Mouse (Mus musculus): Measurements from ENCODE around the gene Serpinb6a. TPM values are rescaled to one million over a fixed set of nuclear protein-coding genes. Genes with fewer than 3 reads are reported as not detected.
A peak's percentile ranks its signal among the peaks of the same experiment; 100 is the strongest.

Gene Serpinb6a
- 12.7 and 12.9 TPM in 2 replicates for polyA plus RNA-seq (2016; fragmentation: Nextera tagmentation; extraction: Ambion mirVana)

DNA sequence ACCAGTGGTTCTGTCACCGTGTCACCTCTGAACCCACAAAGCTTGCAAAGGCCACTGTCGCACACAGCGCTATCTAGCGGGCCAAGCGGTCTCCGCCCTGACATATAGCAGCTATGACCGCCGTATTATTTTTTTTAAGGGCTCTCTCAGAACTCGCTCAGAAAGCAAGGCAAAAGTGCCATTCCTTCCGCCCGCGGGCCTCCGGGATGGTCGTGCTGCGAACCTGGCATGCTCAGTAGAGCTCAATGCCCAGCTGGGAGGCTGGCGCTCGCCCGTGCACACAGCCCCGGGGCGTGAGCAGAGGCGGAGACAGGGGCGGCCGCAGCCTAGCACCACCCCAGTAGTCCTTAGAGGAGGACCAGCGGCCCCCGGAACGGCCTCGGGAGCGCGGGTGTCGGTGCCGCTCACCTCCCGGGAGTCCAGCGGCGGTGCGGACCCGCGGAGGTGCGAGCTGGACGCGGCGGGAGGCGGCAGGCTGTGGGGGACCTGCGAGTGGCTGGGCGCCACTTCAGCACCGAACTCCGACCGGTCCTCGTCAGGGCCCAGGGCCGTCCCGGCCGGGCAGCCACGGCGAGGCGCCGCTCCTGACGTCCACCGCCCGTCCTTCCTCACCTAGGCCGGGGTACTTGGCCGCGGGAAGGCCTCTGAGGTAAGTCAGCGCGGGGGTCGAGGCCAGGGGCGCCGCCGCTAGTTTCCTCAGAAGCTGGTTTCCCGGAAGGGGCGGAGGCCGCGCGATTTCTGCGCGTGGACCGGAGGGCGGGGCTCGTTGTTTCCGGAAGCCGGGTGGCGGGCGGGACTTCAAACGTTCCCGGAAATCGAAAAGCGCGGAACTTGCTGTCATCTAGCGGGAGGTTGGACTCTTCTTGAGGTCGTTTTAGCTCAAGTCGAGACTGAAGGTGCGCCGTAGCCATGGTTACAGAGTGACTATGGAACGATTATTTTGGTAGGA is at the start of gene Serpinb6a, which contains the start of gene Ripk1:
Gene Serpinb6a (minus strand): TSS at position 737 of the 949 bp plus-strand sequence.
Gene Ripk1 (plus strand): TSS at position 306 of the 949 bp plus-strand sequence.
- Histone ChIP-seq H3K27ac (peak within 1 kb of the TSS; percentile 90), H3K4me2 (peak within 1 kb of the TSS; percentile 92), H3K27me3 (replicated peaks) (no peaks in the 10 kb centered on the region), H3K9ac (peak within 1 kb of the TSS; percentile 89), H3K9me3 (replicated peaks) (no peaks in the 10 kb centered on the region), H3K36me3 (peaks cover 3% of the 10 kb centered on the region; the same call in 1 of the 2 replicates), H3K4me3 (peak within 1 kb of the TSS; percentile 92), H3K4me1 (peaks cover 41% of the 10 kb centered on the region)
- under 1% methylated on average over 92 of the region's 92 CpGs for WGBS (ENCODE audit: insufficient replicate concordance)
- ATAC-seq: peak; percentile 99

DNA sequence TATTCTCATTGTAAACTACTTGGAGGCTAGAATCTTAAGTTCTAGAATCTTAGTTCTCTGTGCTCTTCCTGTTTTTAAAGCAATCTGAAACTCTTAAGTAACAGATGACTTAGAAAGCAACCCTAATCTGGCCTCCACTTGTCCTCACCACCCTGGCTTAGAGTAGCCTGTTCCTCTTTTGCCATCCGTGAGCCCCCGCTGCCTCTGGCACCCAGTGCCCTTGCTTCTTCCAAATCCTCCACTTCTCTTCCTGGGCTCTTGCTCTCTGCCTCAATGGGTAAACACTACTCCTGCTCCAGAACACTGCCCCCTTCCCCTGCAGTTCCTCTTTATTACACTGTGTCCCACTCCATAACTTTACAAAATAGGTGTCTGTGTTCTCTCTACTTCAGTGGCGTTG is 49.1 kb upstream of the Serpinb6a start:
- WGBS (ENCODE audit: insufficient replicate concordance): 57% methylated on average over 3 of the region's 3 CpGs

DNA sequence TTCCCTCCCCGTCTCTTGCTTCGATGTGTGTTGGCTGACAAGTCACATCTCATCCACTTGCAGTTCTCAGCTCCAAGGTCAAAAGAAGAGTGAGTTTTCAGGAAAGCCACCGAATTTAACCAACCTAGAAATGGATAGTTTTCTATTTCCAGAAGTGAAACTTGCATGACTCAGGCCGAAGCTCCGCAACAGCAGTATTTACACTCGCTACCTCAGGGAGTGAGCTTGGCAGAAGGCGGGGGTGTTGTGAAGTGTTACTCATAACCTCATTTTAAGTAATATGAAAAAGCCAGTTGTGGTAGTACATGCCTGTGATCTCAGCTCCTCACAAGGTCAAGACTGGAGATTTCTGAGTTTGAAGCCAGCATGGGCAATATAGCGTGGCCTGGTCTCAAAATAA is 47.9 kb upstream of the Serpinb6a start:
- no peak overlapping the region for H3K4me3 ChIP-seq
- WGBS (ENCODE audit: insufficient replicate concordance): 79% methylated on average over 8 of the region's 8 CpGs
- no peak overlapping the region for H3K4me2 ChIP-seq
- H3K27ac ChIP-seq: no peak overlapping the region
- H3K4me1 ChIP-seq: no peaks in the 10 kb centered on the region
- no peak overlapping the region for H3K9ac ChIP-seq
- H3K27me3 ChIP-seq (replicated peaks): no peaks in the 10 kb centered on the region
- H3K36me3 ChIP-seq: peaks cover 13% of the 10 kb centered on the region
- no peaks in the 10 kb centered on the region for H3K9me3 ChIP-seq (replicated peaks)
- ATAC-seq: no peak

More for the DNA sequence above, 49.1 kb upstream of the Serpinb6a start:
- no peak for ATAC-seq
- no peak overlapping the region; the same call in 1 of the 2 replicates for H3K9ac ChIP-seq
- H3K4me1 ChIP-seq: no peaks in the 10 kb centered on the region
- H3K4me2 ChIP-seq: no peak overlapping the region
- H3K27me3 ChIP-seq (replicated peaks): no peaks in the 10 kb centered on the region
- H3K27ac ChIP-seq: no peak overlapping the region
- no peaks in the 10 kb centered on the region for H3K9me3 ChIP-seq (replicated peaks)
- peaks cover 19% of the 10 kb centered on the region for H3K36me3 ChIP-seq
- no peak overlapping the region for H3K4me3 ChIP-seq

DNA sequence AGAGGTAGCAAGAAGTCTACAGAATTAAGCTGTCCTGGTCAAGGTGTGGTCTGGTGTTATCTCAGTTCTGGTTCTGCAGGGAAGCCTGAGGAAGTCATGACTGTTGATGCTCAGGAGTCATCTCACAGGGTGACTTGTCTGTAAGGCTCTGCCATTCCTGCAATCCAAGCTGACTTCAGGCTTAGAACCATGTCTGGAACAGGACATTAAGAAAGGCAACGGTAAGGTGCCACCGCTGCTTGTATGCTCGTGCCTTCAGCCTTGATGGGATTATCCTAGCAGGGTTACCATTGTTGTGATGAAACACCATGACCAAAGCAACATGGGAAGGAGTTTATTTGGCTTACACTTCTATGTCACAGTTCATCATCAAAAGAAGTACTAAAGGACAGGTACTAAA is 44.9 kb upstream of the Serpinb6a start:
- Histone ChIP-seq H3K27me3 (replicated peaks) (no peaks in the 10 kb centered on the region), H3K4me2 (no peak overlapping the region), H3K9ac (no peak overlapping the region), H3K27ac (no peak overlapping the region), H3K9me3 (replicated peaks) (no peaks in the 10 kb centered on the region), H3K36me3 (peaks cover 12% of the 10 kb centered on the region), H3K4me1 (peaks cover 8% of the 10 kb centered on the region; the same call in 1 of the 2 replicates), H3K4me3 (no peak overlapping the region)
- 86% methylated on average over 3 of the region's 3 CpGs for WGBS (ENCODE audit: insufficient replicate concordance)
- ATAC-seq: no peak

DNA sequence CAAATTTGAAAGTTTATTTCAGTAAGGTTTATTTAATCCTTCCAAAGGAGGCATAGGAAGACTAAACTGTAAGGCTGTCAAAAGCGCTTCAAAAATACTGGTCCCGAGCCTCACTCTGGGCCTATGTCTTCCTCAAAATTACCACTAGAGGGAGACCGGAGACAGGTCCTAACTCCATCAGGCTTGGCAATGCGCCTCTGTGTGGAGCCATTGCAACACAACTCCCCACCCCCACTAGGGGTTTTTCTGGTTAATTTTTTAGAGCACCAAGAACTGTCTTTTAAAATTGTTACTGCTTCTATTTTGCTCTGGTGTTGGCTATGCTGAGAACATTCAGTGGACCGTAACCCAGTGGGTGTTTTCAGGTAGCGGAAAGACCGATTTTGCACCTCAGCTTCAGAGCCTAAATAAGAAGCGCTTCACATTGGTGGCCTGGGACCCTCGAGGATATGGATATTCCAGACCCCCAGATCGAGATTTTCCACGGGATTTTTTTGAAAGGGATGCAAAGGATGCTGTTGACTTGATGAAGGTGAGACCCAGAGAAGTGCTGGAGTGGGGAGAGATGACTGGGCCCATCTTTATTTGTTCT is 43.9 kb upstream of the Serpinb6a start:
- Histone ChIP-seq H3K4me1 (peaks cover 8% of the 10 kb centered on the region; the same call in 1 of the 2 replicates), H3K4me2 (no peak overlapping the region), H3K9me3 (replicated peaks) (no peaks in the 10 kb centered on the region), H3K27ac (no peak overlapping the region), H3K36me3 (peaks cover 12% of the 10 kb centered on the region), H3K9ac (no peak overlapping the region), H3K27me3 (replicated peaks) (no peaks in the 10 kb centered on the region), H3K4me3 (no peak overlapping the region)
- 40% methylated on average over 11 of the region's 11 CpGs for WGBS (ENCODE audit: insufficient replicate concordance)
- ATAC-seq: peak; percentile 73

DNA sequence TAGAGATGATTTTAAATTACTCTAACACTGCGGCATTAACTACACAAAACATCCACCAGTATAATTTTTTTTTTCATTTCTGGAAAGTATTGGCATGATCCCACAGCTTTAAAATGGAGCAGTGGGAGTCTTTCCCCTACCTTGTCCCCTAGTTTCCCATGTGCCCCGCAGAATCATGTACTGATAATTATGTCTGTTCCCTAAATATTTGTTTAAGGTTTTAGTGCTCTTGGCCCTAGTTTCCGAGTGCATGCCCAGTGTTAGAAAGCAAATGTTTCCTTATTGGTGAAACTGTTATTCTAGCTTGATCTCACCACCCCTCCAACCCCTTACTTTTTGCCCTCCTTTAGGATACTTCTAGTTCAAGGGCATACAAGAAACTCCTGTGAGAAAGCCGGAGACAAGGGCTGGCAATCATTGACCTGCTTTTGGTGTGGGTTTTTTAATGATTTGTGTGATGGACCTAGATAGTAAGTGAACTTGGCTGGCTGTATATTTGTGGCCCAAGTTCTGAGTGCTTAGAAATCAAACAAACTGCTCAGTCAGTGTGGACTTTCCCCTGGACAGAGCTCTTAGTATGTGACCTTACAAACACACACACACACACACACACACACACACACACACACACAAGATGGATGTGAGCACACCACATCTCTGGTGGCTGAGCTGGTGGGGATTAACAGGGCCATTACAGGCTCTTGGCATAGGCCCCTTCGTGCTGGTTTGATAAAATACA is 43.1 kb upstream of the Serpinb6a start:
- WGBS (ENCODE audit: insufficient replicate concordance): 54% methylated on average over 5 of the region's 5 CpGs
- peak overlapping the region; percentile 13; the same call in 1 of the 2 replicates for H3K27ac ChIP-seq
- peak; percentile 54 for ATAC-seq

DNA sequence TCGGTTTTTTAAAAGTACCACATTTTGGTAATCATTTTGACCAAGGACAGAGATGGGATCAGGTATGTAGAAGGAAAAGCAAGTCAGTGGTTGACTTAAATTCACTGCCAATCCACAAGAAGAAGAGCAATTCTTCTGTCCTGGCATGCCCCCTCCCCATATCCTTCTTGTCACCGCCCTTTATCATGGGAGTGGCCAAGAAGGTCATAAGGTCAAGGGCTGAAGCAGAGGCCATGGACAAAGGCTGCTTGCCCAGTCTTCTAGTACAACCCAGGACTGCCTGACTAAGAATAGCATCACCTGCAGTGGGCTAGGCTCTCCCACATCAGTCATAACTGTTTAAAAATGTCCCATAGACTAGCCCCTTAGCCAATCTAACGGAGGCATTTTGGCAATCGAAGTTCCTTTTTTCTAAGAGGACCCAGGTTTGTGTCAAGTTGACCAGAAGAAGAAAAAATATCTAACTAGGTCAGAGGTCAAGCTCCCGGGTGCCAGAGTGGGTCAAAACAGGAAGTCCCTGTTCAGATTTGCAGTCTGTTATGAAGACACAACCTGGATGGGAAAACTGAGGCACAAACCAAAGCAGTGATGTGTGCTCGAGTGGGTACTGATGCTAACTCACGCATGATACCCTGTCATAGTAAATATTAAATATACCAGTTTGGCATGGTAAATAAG is 41.3 kb upstream of the Serpinb6a start:
- no peak overlapping the region for H3K27ac ChIP-seq
- WGBS (ENCODE audit: insufficient replicate concordance): 51% methylated on average over 7 of the region's 7 CpGs
- no peak overlapping the region for H3K4me3 ChIP-seq
- peaks cover 7% of the 10 kb centered on the region for H3K36me3 ChIP-seq
- ATAC-seq: no peak
- peaks cover 11% of the 10 kb centered on the region for H3K4me1 ChIP-seq
- no peak overlapping the region for H3K9ac ChIP-seq
- H3K4me2 ChIP-seq: no peak overlapping the region
- H3K27me3 ChIP-seq (replicated peaks): no peaks in the 10 kb centered on the region
- no peaks in the 10 kb centered on the region for H3K9me3 ChIP-seq (replicated peaks)

More for the DNA sequence above, 43.1 kb upstream of the Serpinb6a start:
- peaks cover 12% of the 10 kb centered on the region for H3K36me3 ChIP-seq
- H3K4me2 ChIP-seq: no peak overlapping the region
- no peak overlapping the region for H3K4me3 ChIP-seq
- H3K27me3 ChIP-seq (replicated peaks): no peaks in the 10 kb centered on the region
- peaks cover 8% of the 10 kb centered on the region; the same call in 1 of the 2 replicates for H3K4me1 ChIP-seq
- no peak overlapping the region for H3K9ac ChIP-seq
- no peaks in the 10 kb centered on the region for H3K9me3 ChIP-seq (replicated peaks)

DNA sequence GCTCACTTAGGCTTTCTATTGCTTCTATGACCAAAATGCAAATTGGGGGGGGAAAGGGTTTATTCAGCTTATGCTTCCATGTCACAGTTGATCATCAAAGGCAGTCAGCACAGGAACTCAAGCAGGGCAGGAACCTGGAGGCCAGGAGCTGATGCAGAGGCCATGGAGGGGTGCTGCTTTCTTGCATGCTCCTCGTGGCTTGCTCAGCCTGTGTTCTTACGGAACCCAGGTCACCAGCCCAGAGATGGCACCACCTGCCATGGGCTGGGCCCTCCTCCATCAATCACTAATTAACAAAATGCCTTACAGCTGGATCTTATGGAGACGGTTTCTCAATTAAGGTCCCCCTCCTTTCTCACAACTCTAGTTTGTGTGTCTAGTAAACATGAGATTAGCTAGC is 37.5 kb upstream of the Serpinb6a start:
- Histone ChIP-seq H3K9me3 (replicated peaks) (no peaks in the 10 kb centered on the region), H3K4me2 (no peak overlapping the region), H3K4me3 (no peak overlapping the region), H3K27ac (no peak overlapping the region), H3K27me3 (replicated peaks) (no peaks in the 10 kb centered on the region), H3K36me3 (no peaks in the 10 kb centered on the region), H3K4me1 (peaks cover 28% of the 10 kb centered on the region), H3K9ac (no peak overlapping the region)
- ATAC-seq: no peak
- WGBS (ENCODE audit: insufficient replicate concordance): 81% methylated on average over 3 of the region's 3 CpGs

DNA sequence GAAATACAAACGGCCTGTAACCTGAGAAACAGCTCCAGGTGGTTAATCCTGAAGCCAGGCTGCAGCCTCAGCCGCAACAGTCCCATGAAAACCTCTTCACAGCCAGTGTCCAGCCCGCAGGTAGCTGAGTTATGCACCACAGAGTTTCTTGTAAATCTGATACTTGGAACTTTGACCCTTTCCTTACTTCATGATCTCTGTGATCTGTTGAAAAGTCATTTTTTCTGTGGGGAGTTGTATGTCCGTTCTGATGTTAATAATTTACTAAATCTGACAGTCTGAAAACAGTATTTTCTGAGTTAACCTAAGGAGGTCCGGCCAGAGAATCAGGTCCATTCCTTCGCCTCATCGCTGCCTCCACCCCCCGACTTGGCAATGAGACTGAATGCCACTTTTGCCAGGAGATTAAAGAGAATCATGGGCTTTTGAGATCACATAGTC is 36.3 kb upstream of the Serpinb6a start:
- Histone ChIP-seq H3K9ac (no peak overlapping the region), H3K27ac (no peak overlapping the region), H3K4me1 (peaks cover 24% of the 10 kb centered on the region), H3K36me3 (peaks cover 7% of the 10 kb centered on the region), H3K27me3 (replicated peaks) (no peaks in the 10 kb centered on the region), H3K4me2 (peak overlapping the region; percentile 82), H3K4me3 (peak overlapping the region; percentile 80; the same call in 1 of the 2 replicates), H3K9me3 (replicated peaks) (no peaks in the 10 kb centered on the region)
- ATAC-seq: no peak
- 62% methylated on average over 8 of the region's 8 CpGs for WGBS (ENCODE audit: insufficient replicate concordance)

DNA sequence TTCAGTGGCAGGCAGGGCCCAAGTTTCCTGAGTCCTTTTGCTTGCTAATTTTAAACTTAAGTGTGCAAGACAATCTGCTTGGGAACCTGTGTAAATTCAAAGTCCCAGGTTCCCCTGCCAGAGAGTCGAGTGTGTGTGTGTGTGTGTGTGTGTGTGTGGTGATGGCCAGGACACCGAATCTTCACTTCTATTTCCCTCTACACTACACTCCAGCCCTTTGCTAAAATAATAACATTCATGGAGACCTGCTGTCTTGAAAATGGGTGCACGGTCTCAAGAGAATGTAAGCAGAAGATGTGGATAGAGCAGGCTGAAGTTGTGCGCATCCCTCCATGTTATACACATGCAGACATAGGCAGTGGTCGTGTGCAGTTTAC is 35.5 kb upstream of the Serpinb6a start:
- Histone ChIP-seq H3K9me3 (replicated peaks) (no peaks in the 10 kb centered on the region), H3K9ac (peak overlapping the region; percentile 88), H3K4me3 (peak overlapping the region; percentile 80), H3K27ac (peak overlapping the region; percentile 55), H3K4me2 (peak overlapping the region; percentile 82), H3K36me3 (peaks cover 16% of the 10 kb centered on the region), H3K4me1 (peaks cover 20% of the 10 kb centered on the region), H3K27me3 (replicated peaks) (no peaks in the 10 kb centered on the region)
- no peak for ATAC-seq
- 50% methylated on average over 5 of the region's 5 CpGs for WGBS (ENCODE audit: insufficient replicate concordance)
